Mouse (Mus musculus) embryo, embryonic 10 days (tissue): Measurements from ENCODE around the gene Polr1a.

ENCODE experiments used
- DNase-seq: peaks from one replicate; pipeline ENCODE4 v3.0.0-alpha.2; 2015; ENCODE audit warnings: low spot score

Polr1a gene

DNA sequence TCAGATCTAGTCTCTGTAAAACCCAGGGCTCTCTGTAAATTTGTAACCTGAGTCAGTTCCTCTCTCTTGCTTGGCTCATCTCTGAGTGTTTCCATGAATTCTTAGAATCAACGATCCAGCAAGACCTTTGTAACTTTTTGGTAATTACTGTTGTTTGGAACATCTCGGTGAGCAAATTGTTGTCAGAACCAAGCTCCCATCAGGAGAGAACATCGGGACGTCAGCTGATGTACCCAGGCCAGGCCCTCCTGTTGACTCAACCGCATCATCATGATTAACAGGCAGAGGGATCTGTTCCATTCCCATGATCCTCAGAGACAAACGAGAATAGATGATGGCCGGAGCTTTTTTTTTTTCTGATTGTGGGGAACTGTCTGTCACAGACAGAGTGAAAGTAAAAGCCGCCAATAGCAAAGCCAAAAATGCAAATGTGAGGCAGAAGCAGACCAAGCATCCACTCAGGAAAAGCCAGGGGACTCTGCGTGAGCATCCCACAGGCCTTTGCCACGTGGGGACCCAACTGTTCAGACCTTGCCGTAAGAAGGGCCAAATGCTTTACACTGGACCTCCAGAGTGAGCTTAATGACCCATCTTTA is 91.2 kb downstream of the Polr1a start:
- DNase-seq: no peak

DNA sequence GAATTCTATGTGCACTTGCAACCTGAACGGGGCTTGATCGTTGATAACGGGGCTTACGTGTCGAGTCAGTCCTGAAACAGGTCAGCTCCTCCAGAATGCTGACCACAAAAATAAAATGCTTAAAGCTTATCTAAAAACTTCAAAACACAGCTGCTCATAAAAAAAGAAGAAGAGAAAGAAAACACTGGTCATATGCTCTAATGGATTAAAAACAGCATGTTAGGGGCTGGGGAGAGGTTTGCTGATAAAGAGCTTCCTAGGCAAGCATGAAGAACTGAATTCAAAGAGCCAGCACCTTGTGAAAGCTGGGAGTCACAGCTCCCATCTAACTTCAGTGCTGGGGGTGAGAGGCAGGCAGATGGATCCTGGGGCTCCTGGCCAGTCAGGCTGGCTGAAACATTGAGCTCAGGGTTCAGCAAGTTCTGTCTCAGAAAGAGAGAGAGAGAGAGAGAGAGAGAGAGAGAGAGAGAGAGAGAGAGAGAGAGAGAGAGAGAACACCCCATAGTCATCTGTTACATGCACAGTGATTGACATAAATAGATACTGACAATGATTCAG is 92.4 kb downstream of the Polr1a start:
- DNase-seq: no peak

DNA sequence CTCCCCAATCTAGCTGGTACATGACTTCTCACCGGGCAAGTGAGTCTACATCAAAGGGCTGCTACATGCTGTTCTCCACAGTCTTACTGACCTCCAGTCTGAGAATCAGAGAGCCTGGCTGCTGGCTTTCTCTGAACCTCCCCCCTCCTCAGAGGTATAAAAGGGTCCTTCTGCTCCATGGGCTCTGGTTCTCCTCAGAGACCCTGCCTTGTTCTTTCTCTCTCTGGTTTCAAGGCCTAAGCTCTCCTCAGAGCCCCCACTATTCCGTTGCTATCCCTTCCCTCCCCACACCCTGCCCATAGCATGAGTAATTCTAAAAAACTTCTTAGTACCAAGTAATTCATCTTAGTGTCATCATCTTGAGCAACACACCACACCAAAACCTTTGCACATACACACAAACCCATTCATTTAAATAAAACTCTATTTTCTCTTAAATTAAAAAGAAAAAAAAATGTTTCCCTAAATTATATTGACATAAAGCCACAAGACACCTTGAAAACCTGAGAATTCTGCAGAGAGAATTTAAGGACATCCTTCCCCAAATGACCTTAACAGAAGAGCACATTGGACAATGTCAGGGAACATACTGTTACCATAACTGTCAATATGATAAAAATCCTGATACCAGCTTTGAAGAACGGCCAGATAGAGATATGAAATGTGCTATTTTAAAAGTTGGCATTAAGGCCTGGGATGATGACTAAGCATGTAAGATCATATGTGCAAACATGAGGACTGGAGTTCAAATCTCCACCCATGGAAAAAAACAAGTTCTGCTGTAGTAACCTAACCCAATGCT is 98.8 kb downstream of the Polr1a start:
- no peak for DNase-seq

DNA sequence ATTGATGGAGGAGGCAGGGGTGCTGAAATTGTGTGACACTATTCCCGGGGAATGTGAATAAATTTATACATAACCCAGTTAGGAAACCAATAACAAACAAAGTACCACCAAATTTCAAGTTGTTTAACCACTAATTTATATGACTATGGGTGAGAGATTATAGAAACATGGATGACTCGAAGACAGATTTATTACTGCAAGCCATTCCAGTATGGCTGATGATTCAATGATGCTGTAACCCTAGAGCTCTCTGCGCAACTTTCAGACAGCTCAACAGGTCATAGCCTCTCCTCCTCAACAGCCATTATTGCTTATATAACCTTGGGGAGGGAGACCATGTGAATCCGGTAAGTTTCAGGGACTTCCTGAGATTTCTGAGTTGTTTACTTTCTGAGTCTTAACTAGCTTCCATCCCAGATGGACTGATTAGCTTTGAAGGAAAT is 99.4 kb downstream of the Polr1a start:
- DNase-seq: no peak

DNA sequence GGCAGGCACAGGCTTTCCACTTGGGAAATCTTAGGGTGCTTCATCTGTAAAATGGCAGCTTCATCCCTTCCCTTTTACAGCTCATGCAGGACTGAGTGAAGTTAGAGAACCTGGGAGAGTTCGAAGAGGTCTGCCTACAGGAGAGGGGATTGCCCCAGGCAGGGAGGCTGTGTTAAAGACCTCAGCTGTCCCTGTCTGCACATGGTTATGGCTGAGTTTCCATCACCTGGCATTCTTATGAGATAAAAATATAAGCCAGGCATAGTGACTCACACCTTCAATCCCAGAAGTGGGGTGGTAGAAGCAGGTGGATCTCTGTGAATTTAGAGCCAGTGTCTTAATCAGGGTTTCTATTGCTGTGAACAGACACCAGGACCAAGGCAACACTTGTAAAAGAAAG is 100.6 kb downstream of the Polr1a start:
- no peak for DNase-seq

DNA sequence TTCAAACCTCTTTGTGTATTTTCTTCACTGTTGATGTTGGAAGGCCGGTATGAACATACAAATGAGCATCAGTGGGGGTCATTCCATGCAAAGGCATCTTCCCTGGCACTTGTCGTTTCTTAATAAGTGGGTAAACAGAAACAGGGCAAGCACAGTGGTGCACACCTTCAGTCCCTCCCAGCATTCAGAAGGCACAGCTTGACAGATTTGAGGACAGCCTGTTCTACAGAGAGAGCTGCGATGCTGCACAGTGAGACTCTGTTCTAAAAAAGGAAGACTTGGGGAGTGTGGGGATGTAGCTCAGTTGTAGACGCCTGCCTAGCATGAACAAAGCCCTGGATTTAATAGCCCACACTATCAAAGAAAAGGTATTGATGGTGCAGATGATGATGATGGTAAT is 105.2 kb downstream of the Polr1a start:
- no peak for DNase-seq

DNA sequence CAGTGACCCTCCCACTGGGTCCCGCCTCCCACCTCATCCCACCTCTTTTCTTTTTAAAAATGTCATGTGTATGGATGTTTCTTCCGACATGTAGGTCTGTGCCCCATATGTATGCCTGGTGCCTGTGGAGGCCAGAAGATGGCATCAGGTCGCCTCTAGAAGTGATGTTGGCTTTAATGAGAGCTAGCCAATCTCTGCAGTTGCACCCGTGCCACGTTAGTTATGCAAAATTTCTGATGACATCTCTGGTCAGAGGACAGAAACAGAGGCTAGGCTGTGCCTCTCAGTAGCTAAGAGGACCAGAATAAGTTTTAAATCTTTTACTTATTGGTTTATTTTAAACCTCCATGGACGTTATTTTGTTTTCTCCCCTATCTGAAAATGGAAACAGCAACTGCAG is 109.2 kb downstream of the Polr1a start:
- no peak for DNase-seq

DNA sequence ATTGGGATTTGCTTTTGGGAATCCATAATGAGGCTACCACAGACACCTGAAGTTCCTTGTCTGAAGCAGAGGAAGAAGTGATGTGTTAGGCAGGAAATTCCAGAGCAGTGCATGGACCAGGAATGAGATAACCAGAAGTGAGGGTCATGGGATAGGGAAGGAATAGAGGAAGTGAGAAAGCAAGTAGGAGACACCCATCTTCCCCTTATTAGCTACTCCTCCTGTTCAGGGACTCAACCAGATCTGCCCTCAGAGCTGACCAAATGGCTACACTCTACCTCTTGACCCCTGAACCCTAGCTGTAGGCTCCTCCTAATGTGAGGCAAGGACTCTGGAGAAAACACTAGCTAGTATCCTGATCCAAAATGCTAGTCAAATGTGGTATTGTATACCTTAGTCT is 116.6 kb downstream of the Polr1a start:
- no peak for DNase-seq

DNA sequence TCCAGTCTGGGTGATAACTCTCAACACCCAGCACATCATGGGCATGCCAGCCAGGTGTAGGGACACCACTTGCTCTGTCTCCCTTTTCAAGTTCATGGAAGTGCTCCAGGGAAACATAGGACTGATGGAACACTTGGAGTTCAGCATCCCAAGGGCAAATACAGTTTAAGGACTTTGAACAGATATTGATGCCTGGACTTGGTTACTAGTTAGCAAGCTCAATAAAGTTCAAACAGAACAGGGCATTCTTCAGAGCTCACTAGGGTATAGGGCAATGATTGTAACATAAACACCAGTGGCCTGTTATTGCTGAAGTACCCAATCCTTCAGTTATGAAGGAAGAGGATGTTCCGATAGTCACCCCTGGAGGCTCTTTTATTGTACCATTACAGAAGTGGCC is 119.2 kb downstream of the Polr1a start:
- no peak for DNase-seq

DNA sequence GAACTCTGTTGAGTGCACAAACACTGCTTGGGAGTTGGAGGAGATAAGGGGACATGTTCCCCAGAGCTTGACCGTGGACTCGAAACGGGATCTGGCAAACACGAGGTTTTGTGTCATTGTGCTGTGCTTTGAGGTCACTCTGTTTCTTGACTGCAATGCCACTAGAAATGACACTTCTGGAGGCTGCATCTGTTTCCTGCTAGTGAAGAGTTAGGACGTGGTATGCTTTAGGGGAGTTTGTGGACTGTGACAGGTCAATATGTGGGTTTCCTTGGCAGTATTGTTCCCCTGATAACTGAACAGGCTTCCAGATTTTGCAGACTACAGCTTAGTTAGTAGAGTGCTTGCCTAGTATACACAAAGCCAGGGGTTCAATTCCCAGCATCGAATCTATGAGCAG is 120.8 kb downstream of the Polr1a start:
- DNase-seq: no peak
